In genomic region chr15:76973855-76974651, GRCm38 (mm10) we compare ENCODE assay signal across 8 mouse cellular contexts. TPM values are rescaled to one million over a fixed set of nuclear protein-coding genes. Genes with fewer than 3 reads are reported as not detected.
DNase-seq lines count a peak whose midpoint lies in the region; ATAC-seq and TF ChIP-seq lines count a peak whose summit lies in the region.

No protein-coding gene starts in this region.

- no peaks in the 10 kb centered on the region for H3K9me3 ChIP-seq in G1E (replicated peaks)
- no peaks in the 10 kb centered on the region for H3K9me3 ChIP-seq in forebrain, postnatal 0 days (ENCODE audit: low read length)

- H3K4me1 ChIP-seq in G1E (ENCODE audit: insufficient read depth, low read depth, low read length): no peaks in the 10 kb centered on the region; the same call in 1 of the 2 replicates
- no peaks in the 10 kb centered on the region; the same call in 1 of the 2 replicates for H3K4me1 ChIP-seq in forebrain, postnatal 0 days (ENCODE audit: insufficient read depth)
- 0 out of 2 replicates have a peak, but pooled peaks cover 2% of the 10 kb centered on the region for H3K4me1 ChIP-seq in lung, adult 2 months (ENCODE audit: control insufficient read depth, insufficient read depth, low read length)
- H3K4me1 ChIP-seq in olfactory bulb, adult 2 months (ENCODE audit: control insufficient read depth, insufficient read depth, low read length): peaks cover 3% of the 10 kb centered on the region; the same call in 1 of the 2 replicates

- intact Hi-C loops in heart, postnatal 36 days (cut with DNase I): loop anchor here (5.0 kb wide), 2 partner anchors 243 to 383 kb away; no protein-coding TSS in a partner anchor

- no peaks in the 10 kb centered on the region for H3K36me3 ChIP-seq in G1E (replicated peaks)
- no peaks in the 10 kb centered on the region for H3K36me3 ChIP-seq in forebrain, postnatal 0 days (ENCODE audit: insufficient read depth)

- peak; percentile 22; the same call in 1 of the 2 replicates for TF ChIP-seq POLR2A in lung, adult 2 months (IDR thresholded peaks at IDR 0.05; ENCODE audit: borderline replicate concordance, extremely low read depth, low read depth, low read length)
- no peak for TF ChIP-seq POLR2A in olfactory bulb, adult 2 months (IDR thresholded peaks at IDR 0.05; ENCODE audit: insufficient read depth, low read depth, low read length)

- H3K4me2 ChIP-seq in forebrain, postnatal 0 days (ENCODE audit: low read depth): peak overlapping the region; percentile 84

- DNase-seq in G1E (ENCODE audit: low spot score): peak; percentile 24
- DNase-seq in c-Kit-positive CD71-positive TER-119-positive erythroid progenitor cells, embryonic 14.5 days (ENCODE audit: low spot score): peak; percentile 37
- DNase-seq in forebrain, postnatal 0 days: peak; percentile 92
- DNase-seq in heart, postnatal 36 days: peak; percentile 83 to 85
- peak; percentile 48 to 94 for DNase-seq in layer of hippocampus, adult 18-20 months (ENCODE audit: low spot score in 2 of 2)
- DNase-seq in lung, adult 2 months: peak; percentile 76
- peak; percentile 29 to 59 for DNase-seq in thymus, postnatal 36 days

- peak overlapping the region; percentile 76 for H3K9ac ChIP-seq in forebrain, postnatal 0 days

- WGBS in forebrain, postnatal 0 days: 7% methylated on average over 30 of the region's 31 CpGs
- 7% methylated on average over 31 of the region's 31 CpGs for whole genome bisulfite sequencing in lung, adult 2 months
- WGBS in olfactory bulb, adult 2 months: 7% methylated on average over 31 of the region's 31 CpGs

- H3K27ac ChIP-seq in forebrain, postnatal 0 days (ENCODE audit: low read depth, low read length): peak overlapping the region; percentile 83
- no peak overlapping the region for H3K27ac ChIP-seq in olfactory bulb, adult 2 months (ENCODE audit: insufficient read depth, low read depth, low read length)

- peaks cover 19% of the 10 kb centered on the region for H3K27me3 ChIP-seq in G1E (ENCODE audit: insufficient read depth, low read length)
- H3K27me3 ChIP-seq in forebrain, postnatal 0 days (ENCODE audit: insufficient read depth, low read length): no peaks in the 10 kb centered on the region

- no peak for ATAC-seq in G1E (ENCODE audit: extremely low read depth, insufficient number of reproducible peaks, low FRiP score, poor library complexity, severe bottlenecking)
- peak; percentile 86 for ATAC-seq in forebrain, postnatal 0 days

- no peak overlapping the region; the same call in 1 of the 2 replicates for H3K4me3 ChIP-seq in G1E (ENCODE audit: low read depth, low read length)
- H3K4me3 ChIP-seq in forebrain, postnatal 0 days (ENCODE audit: low read depth, low read length): peak overlapping the region; percentile 52
- H3K4me3 ChIP-seq in lung, adult 2 months (replicated peaks; ENCODE audit: extremely low read depth, low read depth, low read length): peak overlapping the region; percentile 64
- H3K4me3 ChIP-seq in olfactory bulb, adult 2 months (ENCODE audit: insufficient read depth, low read depth, low read length): peak overlapping the region; percentile 62

- peak; percentile 23; the same call in 1 of the 2 replicates for TF ChIP-seq CTCF in G1E (IDR thresholded peaks at IDR 0.05; ENCODE audit: low read depth, low read length)
- TF ChIP-seq CTCF in forebrain, postnatal 0 days (IDR thresholded peaks at IDR 0.05; ENCODE audit: low read depth): peak; percentile 76
- peak; percentile 26; the same call in 1 of the 2 replicates for TF ChIP-seq CTCF in lung, adult 2 months (IDR thresholded peaks at IDR 0.05; ENCODE audit: insufficient read depth, low read length)
- TF ChIP-seq CTCF in olfactory bulb, adult 2 months (IDR thresholded peaks at IDR 0.05; ENCODE audit: insufficient read depth, low read depth, low read length): no peak

RNA-seq across cellular contexts. Expression of gene 1110038F14Rik, which starts 25.7 kb away (rescaled TPM):
- total RNA-seq in G1E (2014; fragmentation: Nextera tagmentation) (13.9 and 24.1 TPM in 2 replicates), G1E (2017) (32.7 and 46.9 TPM in 2 replicates)
- 79.8 and 83.0 TPM in 2 replicates for polyA plus RNA-seq in G1E (2012)
- total RNA-seq in forebrain, postnatal 0 days (2014; rRNA removed): 21.2 and 23.9 TPM in 2 replicates
- polyA plus RNA-seq in forebrain, postnatal 0 days (2015; fragmentation: Nextera tagmentation; extraction: Ambion mirVana): 48.0 and 51.1 TPM in 2 replicates
- 10 to 100 TPM; 17.9 to 18.9 TPM for total RNA-seq in heart, postnatal 36 days (2021)
- 10 to 100 TPM; 28.0 to 28.8 TPM for total RNA-seq in layer of hippocampus, adult 18-20 months (2021)
- 21.8 and 21.9 TPM in 2 replicates for polyA plus RNA-seq in lung, adult 2 months (2012; rRNA removed)
- not detected in 2 replicates for polyA plus RNA-seq in olfactory bulb, adult 2 months (2012; ENCODE audit: insufficient read depth, insufficient read length, low replicate concordance, missing spikeins)

RNA-seq across cellular contexts. Expression of gene Zfp647, which starts 48.8 kb away (rescaled TPM):
- total RNA-seq in G1E (2014; fragmentation: Nextera tagmentation) (4.2 and 4.7 TPM in 2 replicates), G1E (2017) (1.6 and 2.2 TPM in 2 replicates)
- polyA plus RNA-seq in G1E (2012): 2.1 TPM in 2 replicates
- 22.5 and 26.5 TPM in 2 replicates for total RNA-seq in forebrain, postnatal 0 days (2014; rRNA removed)
- polyA plus RNA-seq in forebrain, postnatal 0 days (2015; fragmentation: Nextera tagmentation; extraction: Ambion mirVana): 22.1 and 23.1 TPM in 2 replicates
- total RNA-seq in heart, postnatal 36 days (2021): 1 to 10 TPM; 2.2 to 2.6 TPM
- total RNA-seq in layer of hippocampus, adult 18-20 months (2021): 1 to 10 TPM; 4.3 to 5.6 TPM
- 4.6 and 5.6 TPM in 2 replicates for polyA plus RNA-seq in lung, adult 2 months (2012; rRNA removed)
- not detected in 2 replicates for polyA plus RNA-seq in olfactory bulb, adult 2 months (2012; ENCODE audit: insufficient read depth, insufficient read length, low replicate concordance, missing spikeins)

Comparison
In these comparisons a context has a peak if more than half of its experiments do, and no peak if none do; other contexts are left out.
1. DNase-seq: peak in every context shown above with its lines; median percentile 92 in forebrain, postnatal 0 days; 84 in heart, postnatal 36 days; 76 in lung, adult 2 months; 71 in layer of hippocampus, adult 18-20 months; 44 in thymus, postnatal 36 days; 37 in c-Kit-positive CD71-positive TER-119-positive erythroid progenitor cells, embryonic 14.5 days; 24 in G1E.